Mouse (Mus musculus) monocyte, adult 5-6 weeks (primary cell): ENCODE results near the gene Des. TPM values are rescaled to one million over a fixed set of nuclear protein-coding genes. Genes with fewer than 3 reads are reported as not detected.

Source experiments
- ATAC-seq: fragments of 153-309, 156-312 bp; replicated peaks from 2 replicates; pipeline ENCODE4 v1.8.0; 2017; ENCODE audit warnings: mild to moderate bottlenecking; ENCODE audit not compliant: low TSS enrichment, insufficient number of reproducible peaks, severe bottlenecking, poor library complexity, low FRiP score
- total RNA-seq: library from RNA; stranded (forward); fragments of 200-1000, 200-491, 200-594 nt; gene quantifications from 3 replicates; pipeline ENCODE4 v1.2.3, GENCODE M21; 2017

Gene Des
- total RNA-seq, result not detected in 3 replicates

- ATAC-seq, result no peak
These were observed at the start of gene Des for GRCm38 (mm10) chr1:75360112-75361031. TSS of gene Des (plus strand) at chr1:75360329.

GRCm38 (mm10) chr1:75311694-75312093 lies 48.4 kb upstream of the Des start:
- ATAC-seq, result no peak

GRCm38 (mm10) chr1:75315011-75315410 lies 45.1 kb upstream of the Des start:
- no peak for ATAC-seq

GRCm38 (mm10) chr1:75315456-75316365 lies 44.4 kb upstream of the Des start:
- ATAC-seq, result no peak

GRCm38 (mm10) chr1:75316861-75317240 lies 43.3 kb upstream of the Des start:
- ATAC-seq, result peak; percentile 2; the same call in 1 of the 2 replicates

- ATAC-seq, result peak; percentile 94
These were observed 42.6 kb upstream of the Des start, which contains the start of gene Dnpep for GRCm38 (mm10) chr1:75317241-75318201. TSS of gene Dnpep (minus strand) at chr1:75317990.

- ATAC-seq, result no peak
These were observed 41.8 kb upstream of the Des start for GRCm38 (mm10) chr1:75318301-75318700.

- ATAC-seq, result no peak
These were observed 41.4 kb upstream of the Des start for GRCm38 (mm10) chr1:75318736-75319135.

GRCm38 (mm10) chr1:75319166-75319565 lies 41.0 kb upstream of the Des start:
- no peak for ATAC-seq

GRCm38 (mm10) chr1:75327461-75327860 lies 32.7 kb upstream of the Des start:
- ATAC-seq, result no peak

GRCm38 (mm10) chr1:75331271-75331670 lies 28.9 kb upstream of the Des start:
- ATAC-seq, result no peak

GRCm38 (mm10) chr1:75336461-75336860 lies 23.7 kb upstream of the Des start:
- no peak for ATAC-seq

GRCm38 (mm10) chr1:75337097-75337496 lies 23.0 kb upstream of the Des start:
- ATAC-seq, result no peak

- ATAC-seq, result no peak
These were observed 21.9 kb upstream of the Des start for GRCm38 (mm10) chr1:75338091-75338694.

GRCm38 (mm10) chr1:75339337-75339736 lies 20.8 kb upstream of the Des start:
- no peak for ATAC-seq

- no peak for ATAC-seq
These were observed 19.6 kb upstream of the Des start for GRCm38 (mm10) chr1:75340519-75340918.

- ATAC-seq, result no peak
These were observed 17.2 kb upstream of the Des start for GRCm38 (mm10) chr1:75342874-75343416.
